Mouse (Mus musculus) erythroblast, adult 5-6 weeks (primary cell): ENCODE data around the gene Setd7. TPM values are rescaled to one million over a fixed set of nuclear protein-coding genes. Genes with fewer than 3 reads are reported as not detected.

ENCODE experiments used
- ATAC-seq: replicated peaks from 2 replicates; pipeline ENCODE4 v1.8.0; 2016; ENCODE audit warnings: moderate number of reproducible peaks, mild to moderate bottlenecking, moderate TSS enrichment, inconsistent platforms; ENCODE audit not compliant: poor library complexity, low FRiP score, severe bottlenecking
- total RNA-seq, 2 experiments: library from RNA; stranded (forward) in 1 of 2; stranded (reverse) in 1 of 2; fragments of 150-400 nt in 1 of 2; fragments of 200-764, 138-1000 nt in 1 of 2; gene quantifications; 2 replicates each; pipeline versions ENCODE4 v1.2.3 to v1.2.4; 2015 to 2017; ENCODE audit warnings: low replicate concordance in 2 of 2

Gene Setd7
- total RNA-seq, 2 experiments from 2014 or later = 4.3 to 7.5 TPM

DNA sequence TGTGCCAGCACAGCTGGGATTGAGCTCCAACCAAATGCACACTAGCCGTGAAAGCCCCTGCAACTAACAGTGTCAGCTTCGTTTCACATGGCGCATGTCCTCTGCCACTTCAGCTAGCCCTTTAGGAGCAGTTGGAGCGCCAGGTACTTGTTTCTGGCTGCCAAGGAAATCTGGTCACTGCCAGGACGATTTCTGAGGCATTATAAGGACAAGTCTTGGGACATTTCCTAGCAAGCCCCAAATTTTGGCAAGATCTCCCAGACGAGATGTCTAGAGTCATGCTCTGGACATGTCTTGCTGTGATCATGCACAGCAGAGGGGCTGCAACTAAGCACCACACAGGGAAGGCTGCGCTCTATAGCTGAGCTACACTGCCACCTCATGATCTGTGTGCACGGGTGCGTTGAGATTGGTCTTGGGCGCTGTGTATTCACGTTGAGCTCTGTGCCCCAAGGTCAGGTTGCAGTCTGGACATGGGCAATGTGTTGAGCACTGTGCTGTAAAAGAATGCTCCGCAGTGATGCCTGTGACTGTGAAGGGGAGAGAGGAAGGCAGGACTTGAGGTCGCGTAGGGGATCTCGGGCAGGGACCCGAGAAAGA lies 35.4 kb downstream of the Setd7 start:
- ATAC-seq = no peak

DNA sequence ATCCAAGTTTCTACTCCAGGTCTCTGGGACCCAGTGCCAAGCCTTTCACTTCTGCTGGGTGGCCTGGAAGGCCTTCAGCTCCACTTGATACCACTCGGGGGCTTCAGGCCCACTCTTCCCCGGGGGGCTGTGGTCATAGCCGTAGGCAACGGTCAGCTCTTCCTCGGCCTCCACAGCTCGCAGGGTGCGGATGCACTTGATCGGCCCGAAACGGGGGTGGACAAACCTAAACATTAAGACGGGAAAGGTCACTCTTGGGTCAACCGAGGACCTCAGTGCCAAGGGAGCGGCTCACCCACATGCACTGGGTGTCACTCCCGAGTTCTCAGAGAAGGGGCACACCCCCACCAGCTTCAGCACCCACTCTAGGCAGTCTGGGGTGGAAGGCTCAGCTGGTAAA lies 39.4 kb downstream of the Setd7 start:
- ATAC-seq = no peak

GRCm38 (mm10) chr3:51518763-51519121 lies 41.9 kb downstream of the Setd7 start:
- ATAC-seq = peak; percentile 67

DNA sequence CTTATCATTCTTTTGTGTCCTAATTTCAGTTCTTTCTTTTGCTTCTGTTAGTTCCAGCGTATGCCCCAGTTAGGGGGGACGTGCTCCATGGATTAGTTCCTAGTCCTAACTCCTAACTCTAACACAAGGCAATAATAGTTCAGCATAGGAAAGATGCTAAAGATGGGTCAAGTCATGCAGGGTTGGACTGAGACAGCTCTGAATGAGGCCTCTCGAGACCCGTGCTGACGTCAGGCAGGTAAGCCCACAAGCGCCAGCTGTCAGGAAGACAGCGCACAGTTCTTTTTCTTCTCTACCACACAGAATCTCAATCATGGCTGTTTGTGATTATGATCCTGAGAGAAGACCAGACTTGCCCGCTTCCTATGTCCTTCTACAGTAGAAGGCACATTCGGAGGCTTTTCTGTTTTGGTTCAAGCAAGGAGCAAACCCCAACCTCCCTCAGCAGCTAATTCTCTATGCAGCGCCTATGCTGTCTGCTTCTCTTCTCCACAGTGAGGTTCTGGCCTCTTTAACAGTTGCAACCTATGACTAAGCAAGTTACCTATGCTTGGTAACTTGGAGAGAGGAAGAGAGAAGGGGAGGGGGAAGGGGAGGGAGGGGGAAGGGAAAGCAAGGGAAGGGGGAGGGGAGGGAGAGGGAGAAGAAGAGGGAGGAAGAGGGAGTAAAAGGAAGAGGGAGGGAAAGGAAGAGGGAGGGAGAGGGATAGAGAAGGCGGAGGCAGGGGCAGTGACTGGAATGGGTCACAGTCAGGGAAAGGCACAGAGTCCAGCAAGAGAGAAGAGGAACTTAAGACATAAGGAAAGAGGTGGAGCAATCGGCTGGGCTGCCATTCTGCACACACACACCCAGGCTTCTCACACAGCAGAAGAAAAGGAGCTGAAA lies 42.6 kb downstream of the Setd7 start:
- 0 out of 2 replicates have a peak, but pooled peaks have one; percentile 22 for ATAC-seq

- no peak for ATAC-seq
These were observed 43.2 kb downstream of the Setd7 start for GRCm38 (mm10) chr3:51517467-51517866.

GRCm38 (mm10) chr3:51511983-51512382 lies 48.7 kb downstream of the Setd7 start:
- no peak for ATAC-seq

- peak; percentile 76 for ATAC-seq
These were observed 49.8 kb downstream of the Setd7 start for GRCm38 (mm10) chr3:51510903-51511302.

GRCm38 (mm10) chr3:51505465-51505864 lies 55.2 kb downstream of the Setd7 start:
- ATAC-seq = no peak

DNA sequence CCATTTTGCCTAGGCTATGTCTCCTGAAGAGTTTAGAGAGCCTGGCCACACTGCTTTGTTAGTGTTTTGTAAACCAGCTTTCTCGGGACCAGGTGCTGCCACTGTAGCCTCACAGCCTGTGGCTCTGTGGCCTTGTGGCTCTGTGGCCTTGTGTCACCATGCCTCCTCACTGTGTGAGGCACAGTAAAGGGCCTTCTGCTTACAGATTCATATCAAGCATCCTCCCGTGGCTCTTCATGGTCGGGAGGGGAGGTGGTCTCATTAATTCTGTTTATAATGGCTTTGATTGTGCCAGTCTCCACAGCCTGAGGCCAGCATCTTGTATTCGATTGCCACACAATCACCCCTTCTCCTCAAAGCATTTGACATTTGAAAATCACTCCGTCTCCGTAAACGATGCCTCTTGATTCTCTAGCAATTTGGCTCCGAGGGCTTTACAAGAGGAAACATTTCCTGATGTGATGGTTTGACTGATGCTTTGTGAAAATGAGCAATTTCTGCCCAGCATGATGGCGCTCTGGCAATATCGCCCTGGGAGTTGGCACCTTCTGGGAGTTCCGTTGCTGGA lies 56.2 kb downstream of the Setd7 start:
- ATAC-seq = no peak

- no peak for ATAC-seq
These were observed 60.8 kb downstream of the Setd7 start for GRCm38 (mm10) chr3:51499876-51500275.

DNA sequence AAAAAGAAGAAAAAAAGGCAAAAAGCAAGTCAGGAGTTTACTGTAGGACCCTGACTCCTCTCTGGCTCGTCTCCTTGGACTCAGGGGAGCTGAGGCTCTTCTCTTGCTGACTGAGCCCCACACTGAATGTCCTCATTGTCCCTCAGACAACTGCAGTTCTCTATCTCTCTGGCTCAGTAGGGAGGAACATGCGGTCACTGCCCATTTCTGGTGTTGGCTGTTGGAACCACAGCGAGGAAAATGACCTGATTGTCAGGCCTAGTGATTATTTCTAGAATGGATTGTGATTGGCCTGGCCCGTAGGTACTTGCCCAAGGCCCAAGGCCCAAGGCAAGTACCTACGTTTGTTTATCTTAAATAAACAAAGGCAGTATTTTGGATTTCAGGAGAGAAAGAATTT lies 62.0 kb downstream of the Setd7 start:
- no peak for ATAC-seq

GRCm38 (mm10) chr3:51497978-51498377 lies 62.7 kb downstream of the Setd7 start:
- no peak for ATAC-seq

- no peak for ATAC-seq
These were observed 65.0 kb downstream of the Setd7 start for GRCm38 (mm10) chr3:51495646-51496045.

GRCm38 (mm10) chr3:51494466-51494865 lies 66.2 kb downstream of the Setd7 start:
- ATAC-seq = no peak

DNA sequence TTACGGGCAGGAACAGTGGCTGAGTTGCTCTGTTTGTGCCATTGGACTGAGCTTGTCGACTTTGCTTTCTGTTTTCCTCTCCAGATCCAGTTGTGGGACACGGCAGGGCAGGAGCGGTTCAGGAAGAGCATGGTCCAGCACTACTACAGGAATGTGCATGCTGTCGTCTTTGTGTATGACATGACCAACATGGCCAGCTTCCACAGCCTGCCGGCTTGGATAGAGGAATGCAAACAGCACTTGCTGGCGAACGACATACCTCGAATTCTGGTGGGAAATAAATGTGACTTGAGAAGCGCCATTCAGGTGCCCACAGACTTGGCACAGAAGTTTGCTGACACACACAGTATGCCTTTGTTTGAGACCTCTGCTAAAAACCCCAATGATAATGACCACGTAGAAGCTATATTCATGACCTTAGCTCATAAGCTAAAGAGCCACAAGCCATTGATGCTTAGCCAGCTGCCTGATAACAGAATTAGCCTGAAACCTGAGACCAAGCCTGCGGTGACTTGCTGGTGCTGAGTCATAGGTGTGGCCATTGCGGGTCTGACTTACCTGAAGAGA lies 67.3 kb downstream of the Setd7 start:
- no peak for ATAC-seq

GRCm38 (mm10) chr3:51490088-51490753 lies 70.5 kb downstream of the Setd7 start:
- ATAC-seq = no peak

DNA sequence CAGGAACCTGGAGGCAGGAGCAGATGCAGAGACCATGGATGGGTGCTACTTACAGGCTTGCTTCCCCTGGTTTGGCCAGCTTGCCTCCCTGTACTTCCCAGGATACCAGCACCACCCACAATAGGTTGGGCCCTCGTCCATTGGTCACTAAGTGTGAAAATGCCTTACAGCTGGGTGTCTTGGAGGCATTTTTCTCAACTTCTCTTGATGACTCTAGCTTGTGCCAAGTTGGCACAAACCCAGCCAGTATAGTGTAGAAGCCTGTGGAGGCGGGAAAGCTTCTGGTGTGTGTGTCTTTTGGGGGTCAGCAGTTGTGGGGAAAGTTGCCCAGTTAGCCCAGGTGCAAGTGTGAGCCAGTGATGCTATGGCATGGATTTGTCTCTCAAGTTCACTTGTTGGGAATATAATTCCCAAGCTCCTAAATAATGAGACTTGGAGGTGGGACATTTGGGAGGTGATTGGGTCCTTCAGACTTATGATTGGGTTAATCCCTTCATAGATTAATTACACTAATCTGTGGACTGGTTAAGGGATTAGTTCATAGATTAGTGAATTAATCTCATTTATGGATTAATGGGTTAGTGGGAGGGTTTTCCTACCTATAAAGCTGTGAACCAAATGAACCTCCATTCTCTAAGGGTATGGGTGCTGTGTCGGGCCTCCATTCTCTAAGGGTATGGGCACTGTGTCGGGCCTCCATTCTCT lies 74.0 kb downstream of the Setd7 start:
- ATAC-seq = no peak

DNA sequence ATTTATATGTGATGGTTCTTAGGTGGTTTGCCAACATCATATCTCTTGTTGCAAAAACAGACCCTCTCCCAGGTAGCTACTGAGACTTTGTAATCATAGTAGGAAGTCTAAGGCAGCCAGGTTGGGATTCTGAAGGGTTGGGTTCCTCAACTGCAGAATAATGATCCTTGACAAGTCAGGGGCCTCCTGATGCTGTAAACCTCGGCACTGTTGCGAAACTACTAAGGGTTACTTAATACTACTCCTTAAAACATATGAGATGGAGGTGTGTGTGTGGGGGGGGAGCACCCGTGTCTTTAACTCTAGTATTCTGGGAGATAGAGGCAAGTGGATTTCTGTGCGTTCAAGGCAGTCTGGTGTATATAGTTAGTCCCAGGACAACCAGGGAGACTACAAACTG lies 75.3 kb downstream of the Setd7 start:
- no peak for ATAC-seq

GRCm38 (mm10) chr3:51484370-51484769 lies 76.3 kb downstream of the Setd7 start:
- peak; percentile 60 for ATAC-seq
